Mouse (Mus musculus): ENCODE data around the gene Lepr. TPM values are rescaled to one million over a fixed set of nuclear protein-coding genes. Genes with fewer than 3 reads are reported as not detected.

Gene Lepr
- polyA plus RNA-seq, 1 experiment from 2014 or later = 3.4 TPM

GRCm38 (mm10) chr4:101694529-101694928 lies 22.7 kb upstream of the Lepr start:
- Histone ChIP-seq H3K36me3 (no peaks in the 10 kb centered on the region), H3K4me2 (no peak overlapping the region), H3K27me3 (no peaks in the 10 kb centered on the region), H3K9ac (no peak overlapping the region), H3K27ac (replicated peaks) (no peak overlapping the region), H3K4me3 (no peak overlapping the region), H3K4me1 (replicated peaks) (no peaks in the 10 kb centered on the region), H3K9me3 (no peaks in the 10 kb centered on the region)
- WGBS = 77% methylated on average over 6 of the region's 6 CpGs
- ATAC-seq (ENCODE audit: low FRiP score, low read depth) = no peak

- Histone ChIP-seq H3K9me3 (no peaks in the 10 kb centered on the region), H3K36me3 (no peaks in the 10 kb centered on the region), H3K4me1 (replicated peaks) (no peaks in the 10 kb centered on the region), H3K4me3 (no peak overlapping the region), H3K27me3 (no peaks in the 10 kb centered on the region), H3K27ac (replicated peaks) (no peak overlapping the region), H3K9ac (no peak overlapping the region), H3K4me2 (no peak overlapping the region)
- no peak for ATAC-seq (ENCODE audit: low FRiP score, low read depth)
- 85% methylated on average over 3 of the region's 3 CpGs for WGBS
Observed at GRCm38 (mm10) chr4:101697236-101697635, 20.0 kb upstream of the Lepr start.

GRCm38 (mm10) chr4:101699423-101699822 lies 17.8 kb upstream of the Lepr start:
- no peaks in the 10 kb centered on the region for H3K27me3 ChIP-seq
- no peak overlapping the region for H3K9ac ChIP-seq
- no peaks in the 10 kb centered on the region for H3K36me3 ChIP-seq
- ATAC-seq (ENCODE audit: low FRiP score, low read depth) = no peak
- no peaks in the 10 kb centered on the region for H3K9me3 ChIP-seq
- no peaks in the 10 kb centered on the region for H3K4me1 ChIP-seq (replicated peaks)
- no peak overlapping the region for H3K27ac ChIP-seq (replicated peaks)
- H3K4me2 ChIP-seq = no peak overlapping the region
- 83% methylated on average over 1 of the region's 1 CpGs for WGBS
- no peak overlapping the region for H3K4me3 ChIP-seq

GRCm38 (mm10) chr4:101700892-101701640 lies 16.1 kb upstream of the Lepr start:
- no peak overlapping the region for H3K27ac ChIP-seq (replicated peaks)
- no peaks in the 10 kb centered on the region for H3K36me3 ChIP-seq
- no peaks in the 10 kb centered on the region for H3K9me3 ChIP-seq
- H3K27me3 ChIP-seq = no peaks in the 10 kb centered on the region
- H3K4me1 ChIP-seq (replicated peaks) = no peaks in the 10 kb centered on the region
- no peak overlapping the region for H3K4me3 ChIP-seq
- H3K4me2 ChIP-seq = no peak overlapping the region
- no peak for ATAC-seq (ENCODE audit: low FRiP score, low read depth)
- no peak overlapping the region for H3K9ac ChIP-seq
- 88% methylated on average over 14 of the region's 14 CpGs for WGBS

GRCm38 (mm10) chr4:101705325-101705724 lies 11.9 kb upstream of the Lepr start:
- WGBS = 88% methylated on average over 9 of the region's 9 CpGs
- no peak overlapping the region for H3K9ac ChIP-seq
- ATAC-seq (ENCODE audit: low FRiP score, low read depth) = no peak
- no peaks in the 10 kb centered on the region for H3K9me3 ChIP-seq
- no peaks in the 10 kb centered on the region for H3K36me3 ChIP-seq
- H3K4me1 ChIP-seq (replicated peaks) = no peaks in the 10 kb centered on the region
- H3K4me2 ChIP-seq = no peak overlapping the region
- no peaks in the 10 kb centered on the region for H3K27me3 ChIP-seq
- H3K27ac ChIP-seq (replicated peaks) = no peak overlapping the region
- H3K4me3 ChIP-seq = no peak overlapping the region

- 79% methylated on average over 2 of the region's 2 CpGs for WGBS
- no peak overlapping the region for H3K27ac ChIP-seq (replicated peaks)
- H3K4me2 ChIP-seq = no peak overlapping the region
- no peaks in the 10 kb centered on the region for H3K9me3 ChIP-seq
- H3K4me1 ChIP-seq (replicated peaks) = no peaks in the 10 kb centered on the region
- no peak for ATAC-seq (ENCODE audit: low FRiP score, low read depth)
- no peaks in the 10 kb centered on the region for H3K27me3 ChIP-seq
- no peak overlapping the region for H3K9ac ChIP-seq
- no peaks in the 10 kb centered on the region for H3K36me3 ChIP-seq
- H3K4me3 ChIP-seq = no peak overlapping the region
Observed at GRCm38 (mm10) chr4:101707234-101707633, 10.0 kb upstream of the Lepr start.

- WGBS = 83% methylated on average over 3 of the region's 3 CpGs
- no peak overlapping the region for H3K4me2 ChIP-seq
- H3K4me1 ChIP-seq (replicated peaks) = no peaks in the 10 kb centered on the region
- no peak overlapping the region for H3K9ac ChIP-seq
- H3K27me3 ChIP-seq = no peaks in the 10 kb centered on the region
- no peaks in the 10 kb centered on the region for H3K36me3 ChIP-seq
- ATAC-seq (ENCODE audit: low FRiP score, low read depth) = no peak
- no peaks in the 10 kb centered on the region for H3K9me3 ChIP-seq
- no peak overlapping the region for H3K4me3 ChIP-seq
- H3K27ac ChIP-seq (replicated peaks) = no peak overlapping the region
Observed at GRCm38 (mm10) chr4:101707953-101708352, 9.3 kb upstream of the Lepr start.

GRCm38 (mm10) chr4:101710361-101710760 lies 6.8 kb upstream of the Lepr start:
- Histone ChIP-seq H3K27ac (replicated peaks) (no peak overlapping the region), H3K9me3 (no peaks in the 10 kb centered on the region), H3K9ac (no peak overlapping the region), H3K4me1 (replicated peaks) (no peaks in the 10 kb centered on the region), H3K36me3 (no peaks in the 10 kb centered on the region), H3K27me3 (no peaks in the 10 kb centered on the region), H3K4me3 (no peak overlapping the region), H3K4me2 (no peak overlapping the region)
- ATAC-seq (ENCODE audit: low FRiP score, low read depth) = no peak
- 66% methylated on average over 4 of the region's 4 CpGs for WGBS

- WGBS = 88% methylated on average over 4 of the region's 4 CpGs
- Histone ChIP-seq H3K4me3 (no peak overlapping the region), H3K36me3 (no peaks in the 10 kb centered on the region), H3K4me1 (replicated peaks) (no peaks in the 10 kb centered on the region), H3K9me3 (no peaks in the 10 kb centered on the region), H3K27ac (replicated peaks) (no peak overlapping the region), H3K4me2 (no peak overlapping the region), H3K27me3 (peaks cover 3% of the 10 kb centered on the region; the same call in 1 of the 2 replicates), H3K9ac (no peak overlapping the region)
- ATAC-seq (ENCODE audit: low FRiP score, low read depth) = no peak
Observed at GRCm38 (mm10) chr4:101711100-101711499, 6.1 kb upstream of the Lepr start.

- no peak for ATAC-seq (ENCODE audit: low FRiP score, low read depth)
- 25% methylated on average over 1 of the region's 1 CpGs for whole genome bisulfite sequencing
- no peak overlapping the region for H3K4me3 ChIP-seq
- no peaks in the 10 kb centered on the region for H3K36me3 ChIP-seq
- peaks cover 6% of the 10 kb centered on the region for H3K4me1 ChIP-seq (replicated peaks)
- peaks cover 14% of the 10 kb centered on the region for H3K27me3 ChIP-seq
- H3K9ac ChIP-seq = no peak overlapping the region
- H3K4me2 ChIP-seq = no peak overlapping the region
- H3K27ac ChIP-seq (replicated peaks) = no peak overlapping the region
- H3K9me3 ChIP-seq = no peaks in the 10 kb centered on the region
Observed at GRCm38 (mm10) chr4:101712563-101712962, 4.6 kb upstream of the Lepr start.

GRCm38 (mm10) chr4:101715302-101715701 lies 1.9 kb upstream of the Lepr start:
- no peak for ATAC-seq (ENCODE audit: low FRiP score, low read depth)
- Histone ChIP-seq H3K27me3 (peaks cover 19% of the 10 kb centered on the region), H3K4me2 (no peak overlapping the region), H3K9me3 (no peaks in the 10 kb centered on the region), H3K27ac (replicated peaks) (no peak overlapping the region), H3K36me3 (no peaks in the 10 kb centered on the region), H3K4me3 (no peak overlapping the region), H3K4me1 (replicated peaks) (peaks cover 11% of the 10 kb centered on the region), H3K9ac (no peak overlapping the region)
- 87% methylated on average over 8 of the region's 8 CpGs for WGBS

- Histone ChIP-seq H3K27me3 (peaks cover 19% of the 10 kb centered on the region), H3K9me3 (no peaks in the 10 kb centered on the region), H3K4me1 (replicated peaks) (peaks cover 11% of the 10 kb centered on the region), H3K4me2 (no peak overlapping the region), H3K4me3 (no peak overlapping the region), H3K27ac (replicated peaks) (no peak overlapping the region), H3K36me3 (no peaks in the 10 kb centered on the region), H3K9ac (no peak overlapping the region)
- no peak for ATAC-seq (ENCODE audit: low FRiP score, low read depth)
- WGBS = 78% methylated on average over 6 of the region's 6 CpGs
Observed at GRCm38 (mm10) chr4:101715805-101716204, 1.4 kb upstream of the Lepr start.

Data from hindbrain, embryonic 15.5 days (tissue).